Mouse (Mus musculus) frontal cortex, postnatal 25 days (tissue): Measurements from ENCODE around the gene Erc2.
A peak's percentile ranks its signal among the peaks of the same experiment; 100 is the strongest.

ENCODE experiments used
- DNase-seq, 2 experiments: peaks; one replicate each; pipeline ENCODE4 v3.0.0; 2022; ENCODE audit warnings: low spot score in 2 of 2

Erc2 gene

GRCm38 (mm10) chr14:28506376-28506831 is 884.2 kb downstream of the Erc2 start:
- DNase-seq: no peak

DNA sequence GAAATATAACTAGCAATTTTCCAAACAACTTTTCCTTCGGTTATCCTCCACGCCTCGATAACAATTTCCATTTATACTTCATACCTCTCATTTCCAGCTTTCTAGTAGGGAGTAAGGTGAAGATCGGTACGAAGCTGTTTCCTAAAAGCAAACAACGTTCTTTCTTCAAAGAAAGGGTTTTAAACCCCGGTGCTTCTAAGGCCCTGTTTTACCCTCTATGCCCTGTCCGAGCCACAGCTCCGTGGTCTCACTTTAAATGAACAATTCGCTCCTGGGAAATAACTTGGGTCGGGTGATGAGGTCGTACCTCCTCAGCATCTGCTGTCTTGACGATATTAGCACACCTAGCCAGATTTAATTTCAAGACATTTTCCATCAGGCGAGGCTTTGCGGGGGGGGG is 884.8 kb downstream of the Erc2 start:
- DNase-seq: no peak

DNA sequence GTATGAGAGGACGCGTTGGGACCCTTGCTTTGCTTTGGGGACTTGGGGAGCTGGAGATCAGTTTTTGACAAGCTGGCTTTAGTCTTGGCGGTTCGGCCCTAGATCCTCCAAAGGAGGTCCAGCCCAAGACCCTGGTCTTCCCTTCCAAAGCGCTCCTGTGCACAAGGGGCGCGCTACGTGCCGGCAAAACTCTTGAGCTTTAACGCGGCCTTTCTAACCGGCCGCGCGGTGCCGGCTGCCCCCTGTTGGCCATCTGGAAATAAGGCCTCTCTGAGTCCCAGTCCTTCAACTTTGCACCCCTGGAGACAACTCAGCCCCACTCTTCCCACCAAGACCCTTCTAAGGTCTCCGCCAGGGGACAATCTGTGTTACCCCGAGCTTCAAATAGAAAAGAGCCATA is 885.2 kb downstream of the Erc2 start:
- DNase-seq: peak; percentile 38 to 51

- no peak for DNase-seq
Measured at GRCm38 (mm10) chr14:28508288-28509258, 886.3 kb downstream of the Erc2 start.

GRCm38 (mm10) chr14:28509441-28510340 is 887.5 kb downstream of the Erc2 start:
- DNase-seq: no peak

DNA sequence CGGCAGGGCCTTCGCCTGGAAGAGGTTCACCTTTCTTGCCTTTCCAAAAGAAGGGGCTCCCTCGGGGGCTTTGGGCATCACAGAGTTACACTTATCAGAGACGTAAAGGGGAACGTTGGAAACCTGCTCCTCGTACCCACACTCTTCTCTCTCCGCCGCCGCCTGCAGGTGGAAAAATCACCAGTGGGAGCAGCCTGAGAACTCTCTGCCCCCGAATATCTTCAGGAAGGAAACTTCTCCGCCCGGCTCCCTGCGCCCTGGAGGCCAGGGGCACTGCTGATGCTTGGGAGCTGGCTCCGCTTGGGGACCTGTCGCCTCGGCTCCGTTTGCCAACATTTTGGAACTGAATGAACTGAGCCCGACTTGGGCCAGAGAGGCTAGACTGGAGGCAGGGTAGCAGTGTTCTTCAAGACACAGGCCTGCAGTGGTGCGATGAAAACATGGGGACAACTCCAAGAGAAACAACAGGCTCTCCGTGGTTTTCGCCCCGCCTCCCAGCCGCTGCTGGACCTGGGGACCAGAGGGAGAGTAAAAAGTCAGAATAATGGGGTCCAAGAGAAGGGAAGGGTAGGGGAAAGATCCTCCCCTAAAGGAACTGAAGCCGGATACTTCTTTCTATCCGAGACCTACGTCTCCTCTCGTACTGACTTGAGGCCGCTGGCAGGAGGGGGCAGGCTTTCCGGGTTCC is 888.3 kb downstream of the Erc2 start:
- DNase-seq: peak; percentile 17 to 23

DNA sequence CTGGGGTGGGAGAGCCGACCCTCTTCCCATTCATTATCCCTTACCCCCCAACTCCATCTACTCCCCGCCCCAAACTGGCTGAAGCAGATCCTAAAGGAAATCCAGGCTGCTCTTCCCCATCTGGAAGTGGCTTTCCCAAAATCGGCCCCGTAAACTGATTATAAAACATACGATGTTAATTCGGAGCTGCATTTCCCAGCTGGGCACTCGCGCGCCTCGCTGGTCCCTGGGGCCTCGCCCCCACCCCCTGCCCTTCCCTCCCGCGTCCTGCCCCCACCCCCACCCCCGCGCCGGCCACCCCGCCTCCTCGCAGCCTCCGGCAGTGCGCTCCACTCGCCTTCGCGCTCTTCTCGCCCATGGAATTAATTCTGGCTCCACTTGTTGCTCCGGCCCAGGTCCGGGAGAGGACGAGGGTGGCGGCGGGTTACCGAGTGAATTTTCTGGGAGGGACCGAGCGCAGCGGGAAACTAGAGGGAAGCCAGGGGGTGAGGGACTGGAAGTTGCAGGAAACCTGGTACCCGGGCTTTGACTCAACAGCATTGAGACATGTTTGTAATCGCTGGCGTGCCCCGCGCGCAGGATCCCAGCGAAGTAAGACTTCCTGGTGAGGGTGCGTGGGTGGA is 888.9 kb downstream of the Erc2 start:
- no peak for DNase-seq

DNA sequence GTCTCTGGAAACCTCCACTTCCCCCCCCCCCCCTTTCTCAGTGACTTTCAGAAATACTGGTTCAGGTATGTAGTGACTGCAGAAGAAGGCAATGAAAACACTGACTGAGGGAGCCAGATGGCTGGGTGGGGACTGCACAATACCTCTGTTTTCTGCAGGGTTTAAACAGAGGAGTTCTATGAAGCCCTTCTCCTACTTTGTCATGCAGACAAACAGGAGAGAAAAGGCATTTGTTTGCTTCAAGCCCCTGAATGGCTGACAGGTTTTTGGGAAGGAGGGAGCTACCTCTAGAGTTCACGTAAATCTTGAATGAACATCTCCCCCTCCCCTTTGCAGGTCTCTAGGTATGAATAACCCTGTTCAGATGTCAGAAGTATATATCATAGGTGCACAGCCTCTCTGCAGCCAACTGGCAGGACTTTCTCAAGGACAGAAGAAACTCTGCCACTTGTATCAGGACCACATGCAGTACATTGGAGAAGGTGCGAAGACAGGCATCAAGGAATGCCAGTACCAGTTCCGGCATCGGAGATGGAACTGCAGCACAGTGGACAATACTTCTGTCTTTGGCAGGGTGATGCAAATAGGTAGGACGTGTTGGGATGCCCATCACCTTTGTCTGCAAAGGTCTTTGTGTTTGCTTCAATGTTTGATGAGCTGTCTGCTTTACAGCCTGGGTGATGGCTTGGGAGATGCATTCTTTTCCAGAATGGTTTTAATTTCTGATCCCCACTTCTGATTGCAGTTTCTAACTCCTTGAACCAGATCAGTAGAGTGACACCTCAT is 890.8 kb downstream of the Erc2 start:
- DNase-seq: no peak

DNA sequence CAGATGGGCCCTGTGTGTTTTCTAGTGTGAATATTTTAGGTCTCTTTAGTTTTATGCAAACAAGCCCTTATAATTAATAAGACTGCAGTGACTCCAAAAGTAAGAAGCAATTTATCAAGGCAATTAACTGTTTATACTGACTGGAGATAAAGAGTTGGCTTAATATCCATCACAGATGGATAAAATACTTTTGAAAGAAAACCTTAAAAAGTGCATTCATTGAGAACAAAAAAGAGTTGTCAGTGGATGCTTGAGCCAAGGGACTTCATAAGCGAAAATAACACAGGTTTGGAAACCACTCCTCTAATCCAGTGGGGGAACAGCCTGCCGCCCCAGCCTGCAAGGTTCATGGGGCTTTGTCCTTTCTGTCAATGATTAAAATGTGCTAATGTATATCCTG is 891.9 kb downstream of the Erc2 start:
- no peak for DNase-seq

GRCm38 (mm10) chr14:28515331-28515730 is 893.1 kb downstream of the Erc2 start:
- no peak for DNase-seq

- no peak for DNase-seq
Measured at GRCm38 (mm10) chr14:28517631-28518560, 895.7 kb downstream of the Erc2 start.

GRCm38 (mm10) chr14:28521106-28521505 is 898.9 kb downstream of the Erc2 start:
- DNase-seq: no peak

DNA sequence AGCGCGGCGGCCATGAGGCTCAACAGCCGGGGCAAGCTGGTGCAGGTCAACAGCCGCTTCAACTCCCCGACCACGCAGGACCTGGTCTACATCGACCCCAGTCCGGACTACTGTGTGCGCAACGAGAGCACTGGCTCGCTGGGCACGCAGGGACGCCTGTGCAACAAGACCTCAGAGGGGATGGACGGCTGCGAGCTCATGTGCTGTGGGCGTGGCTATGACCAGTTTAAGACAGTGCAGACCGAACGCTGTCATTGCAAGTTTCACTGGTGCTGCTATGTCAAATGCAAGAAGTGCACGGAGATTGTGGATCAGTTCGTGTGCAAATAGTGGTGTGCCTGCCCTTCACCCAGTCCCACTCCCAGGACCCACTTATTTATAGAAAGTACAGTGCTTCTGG is 900.4 kb downstream of the Erc2 start:
- no peak for DNase-seq

GRCm38 (mm10) chr14:28525566-28525965 is 903.3 kb downstream of the Erc2 start:
- no peak for DNase-seq
